Mouse (Mus musculus): ENCODE results near the gene Rec8. TPM values are rescaled to one million over a fixed set of nuclear protein-coding genes. Genes with fewer than 3 reads are reported as not detected.

Gene Rec8
- polyA plus RNA-seq, 1 experiment: 5.8 TPM

GRCm38 (mm10) chr14:55590748-55591330 is 27.0 kb upstream of the Rec8 start, which contains the start of gene Psme2:
Gene Psme2, minus strand, starts transcription at chr14:55591113.
- peak within 1 kb of the TSS; percentile 79 for H3K27ac ChIP-seq (ENCODE audit: insufficient read depth, low read length)

GRCm38 (mm10) chr14:55591331-55591891 is 26.4 kb upstream of the Rec8 start, which contains the start of gene Rnf31:
Gene Rnf31, plus strand, starts transcription at chr14:55591708.
- no peak for TF ChIP-seq CTCF (IDR thresholded peaks at IDR 0.05; ENCODE audit: extremely low read depth, insufficient read depth, low read length)
- peak; percentile 75 for TF ChIP-seq POLR2A (IDR thresholded peaks at IDR 0.05; ENCODE audit: extremely low read depth, insufficient read depth, low read length)
- H3K27ac ChIP-seq (ENCODE audit: insufficient read depth, low read length): peak within 1 kb of the TSS; percentile 79
- no peaks in the 10 kb centered on the region; the same call in 1 of the 2 replicates for H3K4me1 ChIP-seq (ENCODE audit: control insufficient read depth, insufficient read depth, low read length)

More at GRCm38 (mm10) chr14:55590748-55591330, 27.0 kb upstream of the Rec8 start, which contains the start of gene Psme2:
- Histone ChIP-seq H3K4me1 (ENCODE audit: control insufficient read depth, insufficient read depth, low read length) (no peaks in the 10 kb centered on the region; the same call in 1 of the 2 replicates), H3K4me3 (ENCODE audit: insufficient read depth, low read length) (peak within 1 kb of the TSS; percentile 72)
- TF ChIP-seq POLR2A (IDR thresholded peaks at IDR 0.05; ENCODE audit: extremely low read depth, insufficient read depth, low read length) (peak; percentile 80), CTCF (IDR thresholded peaks at IDR 0.05; ENCODE audit: extremely low read depth, insufficient read depth, low read length) (no peak)

GRCm38 (mm10) chr14:55592226-55592625 is 25.6 kb upstream of the Rec8 start:
- no peaks in the 10 kb centered on the region; the same call in 1 of the 2 replicates for H3K4me1 ChIP-seq (ENCODE audit: control insufficient read depth, insufficient read depth, low read length)
- no peak overlapping the region for H3K27ac ChIP-seq (ENCODE audit: insufficient read depth, low read length)
- TF ChIP-seq POLR2A (IDR thresholded peaks at IDR 0.05; ENCODE audit: extremely low read depth, insufficient read depth, low read length): no peak
- no peak for TF ChIP-seq CTCF (IDR thresholded peaks at IDR 0.05; ENCODE audit: extremely low read depth, insufficient read depth, low read length)
- H3K4me3 ChIP-seq (ENCODE audit: insufficient read depth, low read length): peak overlapping the region; percentile 72

More at GRCm38 (mm10) chr14:55591331-55591891, 26.4 kb upstream of the Rec8 start, which contains the start of gene Rnf31:
- peak within 1 kb of the TSS; percentile 72 for H3K4me3 ChIP-seq (ENCODE audit: insufficient read depth, low read length)

- Histone ChIP-seq H3K4me3 (ENCODE audit: insufficient read depth, low read length) (no peak overlapping the region), H3K27ac (ENCODE audit: insufficient read depth, low read length) (no peak overlapping the region), H3K4me1 (ENCODE audit: control insufficient read depth, insufficient read depth, low read length) (no peaks in the 10 kb centered on the region; the same call in 1 of the 2 replicates)
- no peak for TF ChIP-seq POLR2A (IDR thresholded peaks at IDR 0.05; ENCODE audit: extremely low read depth, insufficient read depth, low read length)
- TF ChIP-seq CTCF (IDR thresholded peaks at IDR 0.05; ENCODE audit: extremely low read depth, insufficient read depth, low read length): no peak
Observed at GRCm38 (mm10) chr14:55596036-55596690, 21.7 kb upstream of the Rec8 start.

- Histone ChIP-seq H3K27ac (ENCODE audit: insufficient read depth, low read length) (no peak overlapping the region), H3K4me1 (ENCODE audit: control insufficient read depth, insufficient read depth, low read length) (no peaks in the 10 kb centered on the region), H3K4me3 (ENCODE audit: insufficient read depth, low read length) (no peak overlapping the region)
- TF ChIP-seq POLR2A (IDR thresholded peaks at IDR 0.05; ENCODE audit: extremely low read depth, insufficient read depth, low read length): no peak
- TF ChIP-seq CTCF (IDR thresholded peaks at IDR 0.05; ENCODE audit: extremely low read depth, insufficient read depth, low read length): no peak
Observed at GRCm38 (mm10) chr14:55598521-55599390, 19.1 kb upstream of the Rec8 start.

GRCm38 (mm10) chr14:55603271-55603632 is 14.6 kb upstream of the Rec8 start, which contains the start of gene Irf9:
Gene Irf9, plus strand, starts transcription at chr14:55603571.
- TF ChIP-seq CTCF (IDR thresholded peaks at IDR 0.05; ENCODE audit: extremely low read depth, insufficient read depth, low read length): no peak
- TF ChIP-seq POLR2A (IDR thresholded peaks at IDR 0.05; ENCODE audit: extremely low read depth, insufficient read depth, low read length): no peak
- Histone ChIP-seq H3K4me1 (ENCODE audit: control insufficient read depth, insufficient read depth, low read length) (no peaks in the 10 kb centered on the region), H3K27ac (ENCODE audit: insufficient read depth, low read length) (no peak within 1 kb of the TSS), H3K4me3 (ENCODE audit: insufficient read depth, low read length) (0 out of 2 replicates have a peak within 1 kb of the TSS, but pooled peaks have one; percentile 1)

GRCm38 (mm10) chr14:55603633-55604576 is 13.9 kb upstream of the Rec8 start:
- no peaks in the 10 kb centered on the region for H3K4me1 ChIP-seq (ENCODE audit: control insufficient read depth, insufficient read depth, low read length)
- no peak overlapping the region for H3K27ac ChIP-seq (ENCODE audit: insufficient read depth, low read length)
- H3K4me3 ChIP-seq (ENCODE audit: insufficient read depth, low read length): 0 out of 2 replicates have a peak overlapping the region, but pooled peaks have one; percentile 1
- peak; percentile 31; the same call in 1 of the 2 replicates for TF ChIP-seq POLR2A (IDR thresholded peaks at IDR 0.05; ENCODE audit: extremely low read depth, insufficient read depth, low read length)
- TF ChIP-seq CTCF (IDR thresholded peaks at IDR 0.05; ENCODE audit: extremely low read depth, insufficient read depth, low read length): peak; percentile 84

GRCm38 (mm10) chr14:55604823-55605222 is 13.0 kb upstream of the Rec8 start:
- Histone ChIP-seq H3K4me1 (ENCODE audit: control insufficient read depth, insufficient read depth, low read length) (no peaks in the 10 kb centered on the region), H3K27ac (ENCODE audit: insufficient read depth, low read length) (no peak overlapping the region), H3K4me3 (ENCODE audit: insufficient read depth, low read length) (no peak overlapping the region)
- TF ChIP-seq POLR2A (IDR thresholded peaks at IDR 0.05; ENCODE audit: extremely low read depth, insufficient read depth, low read length) (no peak), CTCF (IDR thresholded peaks at IDR 0.05; ENCODE audit: extremely low read depth, insufficient read depth, low read length) (no peak)

All from cortical plate, adult 2 months (tissue).